Mouse (Mus musculus) cortical plate, adult 2 months (tissue): ENCODE results near the gene Cpsf2.

Experiments used
- CTCF ChIP-seq: fragments of 200-500 bp; IDR thresholded peaks from 2 replicates; pipeline ENCODE4 v1.5.1; 2011; ENCODE audit warnings: mild to moderate bottlenecking, control low read depth, low read length; ENCODE audit not compliant: insufficient read depth; ENCODE audit errors: extremely low read depth
- POLR2A ChIP-seq: fragments of 200-500 bp; IDR thresholded peaks from 2 replicates; pipeline ENCODE4 v1.6.1; 2011; ENCODE audit warnings: mild to moderate bottlenecking, low read length, control low read depth; ENCODE audit not compliant: insufficient read depth; ENCODE audit errors: extremely low read depth

- TF ChIP-seq CTCF (no peak), POLR2A (no peak)
Measured at GRCm38 (mm10) chr12:101980266-101980665, 4.5 kb downstream of the Cpsf2 start.
